Mouse (Mus musculus): ENCODE data around the gene Kctd21.

The Kctd21 gene

DNA sequence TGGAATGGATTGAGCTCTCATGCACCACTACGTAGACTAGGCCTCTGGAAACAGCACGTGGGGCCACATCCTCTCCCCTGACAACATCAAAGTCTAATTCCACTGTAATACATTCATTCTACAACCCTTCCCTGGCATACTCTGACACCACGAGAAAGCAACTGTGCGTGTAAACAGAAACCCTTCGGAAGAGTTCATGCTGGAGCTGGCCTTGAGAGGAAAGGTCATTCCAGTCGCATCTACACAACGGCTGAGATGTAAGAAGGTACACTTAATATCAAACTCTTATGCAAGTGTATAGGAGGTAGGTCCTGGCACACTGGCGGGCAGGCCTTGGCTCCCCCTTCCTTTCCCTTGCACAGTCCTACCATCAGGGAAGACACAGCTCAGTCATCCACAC is 7.8 kb upstream of the Kctd21 start:
- DNase-seq, result no peak

DNA sequence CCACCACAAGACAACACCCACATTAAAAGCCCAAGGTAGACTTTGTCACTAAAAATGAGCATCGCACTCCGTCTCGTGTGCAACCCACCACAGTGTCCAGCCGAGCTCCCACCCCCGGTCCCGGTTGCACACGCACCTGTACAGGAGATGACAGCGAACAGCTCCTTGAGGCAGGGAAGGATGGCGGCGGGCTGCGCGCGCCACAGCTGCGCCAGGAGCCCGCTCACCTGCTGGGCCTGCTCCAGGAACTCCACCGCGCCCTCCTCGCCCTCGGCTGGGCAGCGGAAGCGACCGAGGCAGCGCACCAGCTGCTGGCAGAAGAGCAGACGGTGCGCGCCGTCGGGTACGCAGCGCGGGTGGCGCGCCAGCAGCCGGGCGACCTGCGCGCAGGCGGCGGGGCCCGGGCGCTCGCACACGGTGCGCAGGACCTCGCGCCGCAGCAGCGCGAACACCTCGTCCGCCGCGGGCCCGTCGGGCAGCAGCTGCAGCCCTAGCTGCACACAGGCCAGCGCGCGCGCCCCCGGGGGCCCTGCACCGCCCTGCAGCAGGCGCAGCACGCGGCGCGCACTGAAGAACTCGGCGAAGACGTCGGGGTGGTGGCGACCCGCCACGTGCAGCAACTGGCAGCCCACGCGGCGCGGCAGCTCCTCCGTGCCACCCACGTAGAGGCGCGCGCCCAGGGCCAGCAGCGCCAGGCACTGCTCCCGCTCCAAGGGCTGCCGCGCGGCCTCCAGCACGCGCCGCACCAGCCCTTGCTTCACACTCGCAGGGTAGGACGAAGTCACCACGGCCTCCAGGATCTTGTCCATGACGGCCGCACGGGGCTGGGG is 6.8 kb upstream of the Kctd21 start:
- no peak for DNase-seq

DNA sequence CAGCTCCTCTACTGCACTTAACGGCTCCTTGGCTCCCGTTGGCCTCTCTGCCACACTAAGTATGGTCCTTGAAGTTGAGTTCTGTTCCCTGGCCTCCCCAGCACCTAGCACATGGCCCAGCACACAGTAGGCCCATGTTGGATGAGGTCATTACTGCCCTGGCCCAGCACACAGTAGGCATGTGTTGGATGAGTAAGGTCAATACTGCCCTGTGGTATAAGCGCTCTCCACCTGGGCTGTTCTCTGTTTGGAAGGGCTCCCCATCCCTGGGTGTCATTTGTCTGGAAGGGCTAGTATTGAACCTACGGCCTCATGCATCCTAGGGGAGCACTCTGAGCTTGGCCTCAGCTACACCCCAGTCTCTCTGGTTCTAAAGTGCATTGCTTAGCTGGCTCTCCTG is 4.8 kb upstream of the Kctd21 start:
- no peak for DNase-seq

GRCm38 (mm10) chr7:97328891-97329588 is 3.1 kb upstream of the Kctd21 start:
- no peak for DNase-seq

DNA sequence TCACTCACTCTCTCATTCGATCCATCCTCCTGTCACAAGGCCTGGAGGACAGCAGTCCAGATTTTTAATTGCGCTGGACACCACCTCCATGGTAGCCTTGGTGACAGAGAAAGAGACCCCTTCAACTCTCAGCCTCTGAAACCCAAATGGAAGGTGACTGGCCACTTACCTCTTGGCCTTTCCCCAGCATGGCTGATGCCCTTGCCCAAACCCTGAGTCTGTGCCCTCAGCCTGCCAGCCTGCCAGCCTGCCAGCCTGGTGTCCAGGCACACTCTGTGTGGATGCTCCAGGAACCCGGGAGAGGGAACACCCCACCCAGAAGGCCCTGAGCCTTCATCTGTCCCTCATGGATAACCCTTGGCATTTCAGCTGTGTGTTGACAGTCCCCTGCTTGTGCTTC is 2.5 kb upstream of the Kctd21 start:
- DNase-seq, result no peak

GRCm38 (mm10) chr7:97330931-97331645 is 1.0 kb upstream of the Kctd21 start:
- peak; percentile 4 to 10 for DNase-seq

GRCm38 (mm10) chr7:97332667-97333041 is 527 bp downstream of the Kctd21 start:
- no peak for DNase-seq

DNA sequence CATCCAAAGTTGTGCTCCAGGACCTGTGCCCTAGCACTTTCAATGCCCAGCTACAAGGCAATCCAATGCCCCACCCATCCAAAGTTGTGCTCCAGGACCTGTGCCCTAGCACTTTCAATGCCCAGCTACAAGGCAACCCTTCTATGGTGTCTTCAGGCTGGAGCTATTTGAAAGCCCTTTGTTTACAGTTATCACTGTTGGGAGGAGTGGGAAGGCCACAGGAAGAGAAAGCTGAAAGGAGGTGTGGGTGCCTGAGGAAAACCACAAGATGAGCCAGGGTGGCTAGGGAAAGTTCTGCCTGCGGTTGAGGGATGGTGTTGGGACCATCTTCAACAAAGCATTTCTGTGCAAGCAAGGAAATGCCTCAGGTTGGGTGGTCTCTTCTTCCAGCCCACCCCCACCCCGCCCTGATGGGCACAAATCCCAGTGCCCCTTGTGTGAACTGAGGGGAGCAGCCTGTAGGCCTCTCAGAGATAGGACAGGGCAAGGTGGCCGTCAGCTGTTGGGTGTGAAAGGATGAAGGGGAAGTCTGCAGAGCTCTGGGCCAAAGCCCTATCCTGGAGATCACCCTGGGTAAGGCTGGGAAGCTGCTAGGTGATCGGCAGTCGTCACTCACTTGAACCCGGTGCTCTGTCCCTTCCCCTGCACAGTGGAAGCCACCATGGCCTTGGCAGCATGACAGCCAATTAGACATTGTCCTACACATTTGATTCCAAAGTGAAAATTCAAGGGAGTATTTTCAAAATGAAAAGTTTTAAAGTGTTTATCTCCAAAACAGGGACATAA is 1.2 kb downstream of the Kctd21 start:
- DNase-seq, result no peak

DNA sequence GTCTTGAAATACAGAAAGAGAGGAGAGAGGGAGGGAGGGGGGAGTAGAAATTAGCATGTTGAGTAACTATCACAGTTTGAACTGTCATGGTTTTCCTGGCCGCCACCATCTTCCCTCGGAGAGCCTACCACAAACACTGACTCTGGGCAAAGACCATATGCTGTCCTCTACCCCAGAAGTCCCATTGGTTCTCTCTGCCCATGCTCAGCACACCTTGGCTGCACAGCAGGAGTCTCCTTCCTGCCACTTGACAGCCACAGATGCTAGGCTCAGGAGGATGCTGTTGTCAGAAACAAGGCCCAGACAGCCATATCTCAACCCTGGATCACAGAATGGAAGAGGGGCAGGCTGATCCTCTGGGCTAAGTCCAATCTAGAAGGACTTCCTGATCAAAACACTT is 2.3 kb downstream of the Kctd21 start:
- no peak for DNase-seq

GRCm38 (mm10) chr7:97336678-97337077 is 4.6 kb downstream of the Kctd21 start:
- peak in 1 of 2 experiments; percentile 13 for DNase-seq

- no peak for DNase-seq
These were observed 6.5 kb downstream of the Kctd21 start for GRCm38 (mm10) chr7:97338593-97338992.

- no peak for DNase-seq
These were observed 7.5 kb downstream of the Kctd21 start for GRCm38 (mm10) chr7:97339623-97340022.

DNA sequence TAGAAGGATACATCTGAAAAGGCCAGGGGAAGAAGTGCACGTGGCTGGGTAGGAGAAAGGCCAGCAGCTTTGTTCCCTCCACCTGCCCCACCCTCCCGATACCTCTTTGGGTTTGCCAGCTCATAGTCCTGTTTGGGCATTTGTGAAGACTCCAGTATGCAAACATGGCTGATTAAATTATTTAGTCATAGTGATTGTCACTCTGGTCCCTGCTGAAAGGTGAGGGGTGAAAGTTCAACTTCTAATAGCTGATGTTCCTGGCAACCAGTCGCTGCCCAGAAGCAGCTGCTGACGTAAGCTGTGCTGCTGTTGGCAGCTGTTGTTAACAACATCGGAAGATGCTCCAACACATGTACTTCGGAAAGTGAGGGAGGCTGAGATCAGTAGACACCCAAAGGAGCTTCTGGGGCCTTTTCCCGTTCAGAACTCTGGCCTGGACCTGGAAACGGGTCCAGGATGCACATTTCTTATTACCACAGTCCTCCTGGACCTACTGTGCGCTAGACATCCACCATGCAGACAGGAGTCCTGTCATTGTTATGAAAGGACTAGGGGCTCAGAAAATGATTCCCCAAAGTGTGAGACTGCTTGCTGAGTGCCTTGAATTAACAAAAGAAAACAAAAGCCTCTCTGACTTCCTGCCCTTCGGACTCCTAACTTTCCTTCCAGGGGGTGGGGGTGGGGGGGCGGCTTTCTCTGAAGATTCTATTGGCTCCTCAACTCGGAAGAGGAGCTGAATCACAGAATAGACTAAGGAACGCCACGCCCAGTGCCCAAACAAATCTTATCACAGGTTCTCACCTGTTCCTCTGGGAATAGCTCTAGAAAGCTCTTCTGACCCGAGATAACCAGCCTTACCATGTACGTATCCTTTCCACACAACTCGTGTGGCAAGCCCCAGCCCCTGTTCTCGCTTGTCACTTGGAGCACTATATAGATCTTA is 9.1 kb downstream of the Kctd21 start:
- DNase-seq, result no peak

- DNase-seq, result no peak
These were observed 10.8 kb downstream of the Kctd21 start for GRCm38 (mm10) chr7:97342961-97343360.

DNA sequence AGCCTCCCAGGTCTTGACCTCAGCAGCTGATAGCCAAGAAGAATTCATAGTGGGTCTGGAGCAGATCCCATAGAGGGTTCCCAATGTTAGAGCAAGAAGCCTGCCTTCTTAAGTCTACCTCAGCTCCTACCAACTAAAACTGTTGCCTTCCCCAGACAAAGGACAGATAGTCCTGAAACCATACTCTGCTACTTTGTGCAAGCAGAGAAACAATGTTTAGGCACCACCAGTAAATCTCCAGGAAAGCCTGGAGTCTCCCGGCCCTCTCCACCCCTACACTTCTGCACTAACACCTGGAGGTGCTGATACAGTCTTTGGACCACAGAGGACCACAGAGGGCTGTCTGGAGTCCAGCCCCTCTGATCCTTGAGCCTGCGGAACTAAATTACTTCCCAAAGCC is 12.5 kb downstream of the Kctd21 start:
- DNase-seq, result no peak

- no peak for DNase-seq
These were observed 13.2 kb downstream of the Kctd21 start for GRCm38 (mm10) chr7:97345229-97345871.

- no peak for DNase-seq
These were observed 14.1 kb downstream of the Kctd21 start for GRCm38 (mm10) chr7:97346111-97346821.

DNA sequence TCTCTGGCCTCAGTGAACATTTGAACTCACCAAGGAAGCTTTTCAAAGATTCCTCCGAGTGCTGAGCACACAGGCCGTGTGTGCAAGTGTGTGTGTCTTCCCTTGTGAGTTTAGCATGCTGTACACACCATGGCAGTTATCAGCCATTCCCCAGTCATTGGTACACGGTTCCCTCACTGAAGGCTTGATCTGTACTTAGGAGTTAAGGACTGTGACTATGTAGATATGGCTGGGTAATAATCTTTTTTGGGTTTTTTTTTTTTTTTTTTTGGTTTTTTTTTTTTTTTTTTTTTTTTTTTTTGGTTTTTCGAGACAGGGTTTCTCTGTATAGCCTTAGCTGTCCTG is 14.7 kb downstream of the Kctd21 start:
- DNase-seq, result no peak

DNA sequence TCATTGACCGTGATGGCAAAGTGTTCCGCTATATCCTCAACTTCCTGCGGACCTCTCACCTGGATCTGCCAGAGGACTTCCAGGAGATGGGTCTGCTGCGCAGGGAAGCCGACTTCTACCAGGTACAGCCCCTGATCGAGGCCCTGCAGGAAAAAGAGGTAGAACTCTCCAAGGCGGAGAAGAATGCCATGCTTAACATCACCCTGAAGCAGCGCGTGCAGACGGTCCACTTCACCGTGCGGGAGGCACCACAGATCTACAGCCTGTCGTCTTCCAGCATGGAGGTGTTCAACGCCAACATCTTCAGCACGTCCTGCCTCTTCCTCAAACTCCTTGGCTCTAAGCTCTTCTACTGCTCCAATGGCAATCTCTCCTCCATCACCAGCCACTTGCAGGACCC is 15.3 kb downstream of the Kctd21 start:
- DNase-seq, result no peak

DNA sequence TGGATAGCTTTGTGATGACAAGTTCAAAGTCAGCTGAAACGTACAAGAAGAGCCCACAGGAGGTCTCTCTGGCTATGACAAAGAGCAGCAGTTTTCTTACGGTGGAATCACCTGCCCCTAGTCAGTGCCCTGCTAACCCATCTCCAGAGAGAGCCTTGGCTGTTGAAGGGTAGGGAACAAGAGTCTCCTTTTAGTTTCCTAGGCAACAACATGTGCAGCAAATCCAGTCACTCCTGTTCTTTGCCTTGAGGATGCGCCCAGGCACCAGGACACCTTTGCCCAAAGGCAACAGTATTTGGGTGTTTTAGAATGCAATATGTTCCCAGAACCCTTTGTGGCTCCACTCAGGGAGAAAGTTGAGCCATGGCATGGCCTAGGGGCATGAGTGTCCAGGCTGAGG is 16.2 kb downstream of the Kctd21 start:
- no peak for DNase-seq

DNA sequence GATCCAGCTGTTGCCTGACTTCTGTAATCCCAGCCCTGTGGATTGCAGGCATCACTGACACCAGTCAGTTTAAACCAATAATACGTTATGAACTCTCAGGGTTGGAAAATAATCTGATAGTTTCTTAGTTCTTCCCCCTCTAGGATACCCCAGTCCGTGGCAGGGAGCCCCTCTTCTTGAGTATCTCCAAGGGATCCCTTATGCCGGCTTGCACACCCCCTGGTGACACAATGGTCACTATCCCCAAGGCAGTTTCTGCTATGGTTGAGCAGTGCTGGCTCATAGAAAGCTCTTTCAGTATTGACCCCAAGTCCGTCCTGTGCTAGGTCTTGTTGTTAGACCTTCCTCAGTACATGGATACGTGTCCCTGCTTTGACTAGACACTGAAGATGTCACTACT is 16.7 kb downstream of the Kctd21 start:
- DNase-seq, result no peak
